Mouse (Mus musculus): Measurements from ENCODE around the gene Gm6583.

DNA sequence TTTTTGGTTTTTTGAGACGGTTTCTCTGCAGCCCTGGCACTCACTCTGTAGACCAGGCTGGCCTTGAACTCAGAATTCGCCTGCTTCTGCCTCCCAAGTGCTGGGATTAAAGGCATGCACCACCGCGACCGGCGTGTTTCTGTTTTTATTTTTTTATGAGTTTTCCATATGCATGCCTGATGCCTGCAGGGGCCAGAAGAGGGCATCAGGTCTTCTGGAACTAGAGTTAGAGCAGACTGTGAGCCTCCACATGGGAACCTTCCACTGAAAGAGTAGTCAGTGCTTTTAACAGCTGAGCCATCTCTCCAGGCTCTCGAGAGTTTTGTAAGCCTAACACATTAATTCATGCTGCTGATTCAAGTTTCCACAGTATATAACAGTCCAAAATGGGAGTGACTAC lies 16.6 kb downstream of the Gm6583 start:
- TF ChIP-seq CTCF (IDR thresholded peaks at IDR 0.05; ENCODE audit: borderline replicate concordance, insufficient read depth, low read length) (no peak), POLR2A (IDR thresholded peaks at IDR 0.05; ENCODE audit: low read depth, low read length) (no peak)

All from embryonic fibroblast, embryonic 13.5 days (primary cell).